Mouse (Mus musculus) urinary bladder, postnatal 0 days (tissue): ENCODE measurements around the gene H2afb2. TPM values are rescaled to one million over a fixed set of nuclear protein-coding genes. Genes with fewer than 3 reads are reported as not detected.

Experiments
- polyA plus RNA-seq: library from polyadenylated mRNA; unstranded; fragments of >200 nt; fragmentation: Nextera tagmentation; extraction: Ambion mirVana; gene quantifications from 2 replicates; pipeline ENCODE4 v1.2.1, GENCODE M21; 2015

The H2afb2 gene
- not detected in 2 replicates for polyA plus RNA-seq

DNA sequence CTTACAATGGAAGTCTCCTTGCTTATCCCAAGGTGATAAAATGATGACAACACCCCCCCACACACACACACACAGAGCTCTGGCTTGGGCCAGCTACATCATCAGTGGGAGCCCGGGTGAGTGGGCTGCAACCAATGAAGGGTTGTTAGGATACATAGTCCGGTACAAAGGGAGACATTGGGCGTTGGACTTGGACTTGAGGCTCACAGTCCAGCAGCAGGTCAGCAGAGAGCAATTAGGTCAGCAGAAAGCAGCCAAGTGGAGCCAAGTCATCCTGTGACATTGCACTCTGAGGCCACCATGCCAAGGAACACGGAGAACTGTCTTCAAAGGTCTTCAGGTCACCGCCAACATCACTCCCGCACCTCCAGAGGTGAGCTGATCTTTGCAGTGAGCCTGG is at the start of gene H2afb2:
TSS of gene H2afb2 (plus strand) at position 301 of the 400 bp plus-strand sequence.

Other genes with a start within 250 kb of the H2afb2 start
- gene Cpxcr1, start 232.2 kb upstream of the H2afb2 start, polyA plus RNA-seq = not detected in 2 replicates